In the genomic region with DNA sequence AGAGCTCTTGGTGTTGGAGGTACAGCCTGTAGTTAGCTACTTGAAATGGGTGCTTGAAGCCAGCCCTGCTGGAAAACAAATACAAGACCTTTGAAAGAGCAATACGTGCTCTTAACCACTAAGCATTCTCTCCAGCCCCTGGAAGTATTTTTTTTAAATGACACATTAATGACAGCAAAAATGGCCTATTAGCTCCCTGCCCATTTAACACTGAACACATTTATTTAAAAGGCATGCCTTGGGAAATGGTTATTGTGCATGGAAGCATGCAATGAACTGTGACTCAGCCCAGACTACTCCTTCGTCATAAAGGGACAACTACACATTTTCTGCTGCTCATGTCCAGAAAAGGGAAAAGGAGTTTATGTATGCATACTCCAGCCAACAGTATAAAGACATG, we compare ENCODE assay signal across 21 mouse cellular contexts.
"Had no signal": no experiment of that assay in that cellular context is flagged by ENCODE, and none has a peak within 500 bp of the region (broad histone marks: within the 10 kb centered on the region; RNA-seq: fewer than 3 reads in every experiment).

No protein-coding gene starts in this region.

- H3K4me3 ChIP-seq: layer of hippocampus, adult 2 months; left cerebral cortex, adult 2 months; liver, embryonic 13.5 days; midbrain, embryonic 12.5 days; midbrain, embryonic 15.5 days; myocyte; neural tube, embryonic 13.5 days; stomach, embryonic 15.5 days had no signal

- H3K4me2 ChIP-seq: liver, embryonic 13.5 days; lung, embryonic 14.5 days; midbrain, embryonic 12.5 days; midbrain, embryonic 15.5 days; neural tube, embryonic 13.5 days; stomach, embryonic 15.5 days had no signal

- H3K27me3 ChIP-seq: liver, embryonic 13.5 days; midbrain, embryonic 12.5 days; midbrain, embryonic 15.5 days; neural tube, embryonic 13.5 days; stomach, embryonic 15.5 days had no signal

- H3K9me3 ChIP-seq: liver, embryonic 13.5 days; midbrain, embryonic 12.5 days; midbrain, embryonic 15.5 days; neural tube, embryonic 13.5 days; stomach, embryonic 15.5 days had no signal

- ATAC-seq: intestine, postnatal 0 days; midbrain, embryonic 15.5 days had no signal

- H3K4me1 ChIP-seq: liver, embryonic 13.5 days; midbrain, embryonic 12.5 days; midbrain, embryonic 15.5 days; stomach, embryonic 15.5 days had no signal

- H3K9ac ChIP-seq: liver, embryonic 13.5 days; lung, embryonic 14.5 days; midbrain, embryonic 12.5 days; midbrain, embryonic 15.5 days; neural tube, embryonic 13.5 days; stomach, embryonic 15.5 days had no signal

- H3K27ac ChIP-seq: kidney, postnatal 0 days; layer of hippocampus, adult 2 months; left cerebral cortex, adult 2 months; liver, embryonic 13.5 days; macrophage; midbrain, embryonic 12.5 days; midbrain, embryonic 15.5 days; neural tube, embryonic 13.5 days; stomach, embryonic 15.5 days had no signal

- DNase-seq: kidney, adult 2 months; kidney, postnatal 25 days; layer of hippocampus, adult 9-11 months; layer of hippocampus, postnatal 36 days; liver, embryonic 13.5 days; lung, embryonic 14.5 days; lung, postnatal 14 days; right cerebral cortex, adult 18-20 months; right cerebral cortex, postnatal 25 days; spleen, adult 18-20 months; thymus, postnatal 25 days had no signal

- H3K36me3 ChIP-seq: liver, embryonic 13.5 days; midbrain, embryonic 12.5 days; midbrain, embryonic 15.5 days; neural tube, embryonic 13.5 days; stomach, embryonic 15.5 days had no signal
